20 mouse cellular contexts compared by ENCODE assay signal in genomic region chr9:95588070-95588469, GRCm38 (mm10). TPM values are rescaled to one million over a fixed set of nuclear protein-coding genes. Genes with fewer than 3 reads are reported as not detected.
DNase-seq lines count a peak whose midpoint lies in the region; ATAC-seq lines count a peak whose summit lies in the region.
"Had no signal": no experiment of that assay in that cellular context is flagged by ENCODE, and none has a peak within 500 bp of the region (broad histone marks: within the 10 kb centered on the region; RNA-seq: fewer than 3 reads in every experiment).

No protein-coding gene starts in this region.

- no peaks in the 10 kb centered on the region; the same call in 1 of the 2 replicates for H3K27me3 ChIP-seq in forebrain, embryonic 11.5 days (ENCODE audit: control insufficient read depth, insufficient read depth, low read length)
- no peaks in the 10 kb centered on the region for H3K27me3 ChIP-seq in forebrain, embryonic 15.5 days
- H3K27me3 ChIP-seq in liver, embryonic 12.5 days (replicated peaks), result peaks cover 5% of the 10 kb centered on the region; the same call in 1 of the 2 replicates
- 0 out of 2 replicates have a peak, but pooled peaks cover 7% of the 10 kb centered on the region for H3K27me3 ChIP-seq in embryonic facial prominence, embryonic 10.5 days (replicated peaks; ENCODE audit: low read depth, poor library complexity, severe bottlenecking)
- H3K27me3 ChIP-seq: heart, embryonic 13.5 days; Patski had no signal

- 90% methylated on average over 7 of the region's 7 CpGs for WGBS in forebrain, embryonic 11.5 days
- 95% methylated on average over 7 of the region's 7 CpGs for WGBS in forebrain, embryonic 15.5 days
- 78% methylated on average over 7 of the region's 7 CpGs for WGBS in liver, embryonic 12.5 days (ENCODE audit: insufficient replicate concordance)
- WGBS in embryonic facial prominence, embryonic 10.5 days, result 89% methylated on average over 7 of the region's 7 CpGs

- peak; percentile 56; the same call in 1 of the 2 replicates for ATAC-seq in forebrain, embryonic 11.5 days (replicated peaks; ENCODE audit: low FRiP score)
- ATAC-seq in forebrain, embryonic 15.5 days (replicated peaks), result no peak
- 0 out of 2 replicates have a peak, but pooled peaks have one; percentile 10 for ATAC-seq in liver, embryonic 12.5 days
- ATAC-seq: forebrain, embryonic 14.5 days; hindbrain, postnatal 0 days; Patski had no signal

- H3K4me2 ChIP-seq in forebrain, embryonic 11.5 days (ENCODE audit: low read depth, low read length, severe bottlenecking), result no peak overlapping the region
- H3K4me2 ChIP-seq in forebrain, embryonic 15.5 days (replicated peaks), result no peak overlapping the region
- no peak overlapping the region for H3K4me2 ChIP-seq in liver, embryonic 12.5 days
- H3K4me2 ChIP-seq: embryonic facial prominence, embryonic 13.5 days; heart, embryonic 13.5 days; hindbrain, embryonic 12.5 days had no signal

- H3K9me3 ChIP-seq in forebrain, embryonic 11.5 days (ENCODE audit: control insufficient read depth, low read length), result no peaks in the 10 kb centered on the region; the same call in 1 of the 2 replicates
- no peaks in the 10 kb centered on the region for H3K9me3 ChIP-seq in forebrain, embryonic 15.5 days
- H3K9me3 ChIP-seq in liver, embryonic 12.5 days (replicated peaks), result no peaks in the 10 kb centered on the region
- no peaks in the 10 kb centered on the region for H3K9me3 ChIP-seq in embryonic facial prominence, embryonic 10.5 days
- H3K9me3 ChIP-seq: embryonic facial prominence, embryonic 13.5 days; heart, embryonic 13.5 days; hindbrain, embryonic 12.5 days had no signal

- H3K9ac ChIP-seq in forebrain, embryonic 11.5 days (ENCODE audit: low read length), result no peak overlapping the region
- no peak overlapping the region for H3K9ac ChIP-seq in forebrain, embryonic 15.5 days (replicated peaks)
- H3K9ac ChIP-seq in liver, embryonic 12.5 days, result no peak overlapping the region
- H3K9ac ChIP-seq: embryonic facial prominence, embryonic 13.5 days; heart, embryonic 13.5 days; hindbrain, embryonic 12.5 days had no signal

- H3K27ac ChIP-seq in forebrain, embryonic 11.5 days (ENCODE audit: low read depth, low read length), result no peak overlapping the region
- H3K27ac ChIP-seq in forebrain, embryonic 15.5 days (replicated peaks), result no peak overlapping the region
- H3K27ac ChIP-seq in liver, embryonic 12.5 days, result no peak overlapping the region
- H3K27ac ChIP-seq in embryonic facial prominence, embryonic 10.5 days (replicated peaks), result no peak overlapping the region
- H3K27ac ChIP-seq: embryonic facial prominence, embryonic 13.5 days; heart, embryonic 13.5 days; hindbrain, embryonic 12.5 days; hindbrain, postnatal 0 days had no signal

- H3K36me3 ChIP-seq in forebrain, embryonic 11.5 days (ENCODE audit: control insufficient read depth, insufficient read depth, low read length), result no peaks in the 10 kb centered on the region
- H3K36me3 ChIP-seq in forebrain, embryonic 15.5 days, result no peaks in the 10 kb centered on the region
- no peaks in the 10 kb centered on the region for H3K36me3 ChIP-seq in liver, embryonic 12.5 days
- H3K36me3 ChIP-seq in embryonic facial prominence, embryonic 10.5 days (replicated peaks), result no peaks in the 10 kb centered on the region
- H3K36me3 ChIP-seq: embryonic facial prominence, embryonic 13.5 days; heart, embryonic 13.5 days; hindbrain, embryonic 12.5 days had no signal

- DNase-seq in forebrain, embryonic 11.5 days (ENCODE audit: low spot score), result no peak
- no peak for DNase-seq in liver
- peak; percentile 88 for DNase-seq in R1 (ENCODE audit: low read depth, low spot score)
- DNase-seq in embryonic facial prominence, embryonic 10.5 days (ENCODE audit: low spot score), result no peak
- no peak for DNase-seq in kidney, postnatal 36 days
- DNase-seq: adrenal gland, postnatal 10 days; cerebellum, adult 11 months; cerebellum, adult 9-10 months; cerebellum, postnatal 25 days; gastrocnemius, postnatal 14 days; heart, postnatal 36 days; kidney, adult 11 months had no signal

- H3K4me1 ChIP-seq in forebrain, embryonic 11.5 days (replicated peaks; ENCODE audit: control insufficient read depth, insufficient read depth, low read length), result no peaks in the 10 kb centered on the region
- no peaks in the 10 kb centered on the region for H3K4me1 ChIP-seq in forebrain, embryonic 15.5 days
- no peaks in the 10 kb centered on the region for H3K4me1 ChIP-seq in liver, embryonic 12.5 days
- 0 out of 2 replicates have a peak, but pooled peaks cover 3% of the 10 kb centered on the region for H3K4me1 ChIP-seq in embryonic facial prominence, embryonic 10.5 days
- H3K4me1 ChIP-seq: embryonic facial prominence, embryonic 13.5 days; heart, embryonic 13.5 days; hindbrain, embryonic 12.5 days had no signal

- no peak overlapping the region for H3K4me3 ChIP-seq in forebrain, embryonic 11.5 days (ENCODE audit: low read depth, low read length)
- no peak overlapping the region for H3K4me3 ChIP-seq in forebrain, embryonic 15.5 days
- no peak overlapping the region for H3K4me3 ChIP-seq in liver, embryonic 12.5 days
- no peak overlapping the region for H3K4me3 ChIP-seq in embryonic facial prominence, embryonic 10.5 days
- H3K4me3 ChIP-seq: embryonic facial prominence, embryonic 13.5 days; heart, embryonic 13.5 days; hindbrain, embryonic 12.5 days had no signal

RNA-seq across cellular contexts. Expression of gene Paqr9, which starts 28.6 kb away (rescaled TPM):
- polyA plus RNA-seq in forebrain, embryonic 11.5 days (2014; fragmentation: Nextera tagmentation; extraction: Ambion mirVana), result 0.27 and 0.41 TPM in 2 replicates
- polyA plus RNA-seq in forebrain, embryonic 15.5 days (2015; fragmentation: Nextera tagmentation; extraction: Ambion mirVana), result 2.9 and 3.2 TPM in 2 replicates
- 14.2 and 14.3 TPM in 2 replicates for polyA plus RNA-seq in liver, embryonic 12.5 days (2016; fragmentation: Nextera tagmentation; extraction: Ambion mirVana)
- 0.16 and 0.19 TPM in 2 replicates for polyA plus RNA-seq in embryonic facial prominence, embryonic 10.5 days (2016; fragmentation: Nextera tagmentation; extraction: Ambion mirVana)

RNA-seq across cellular contexts. Expression of gene Pcolce2, which starts 49.3 kb away (rescaled TPM):
- 3.2 and 3.6 TPM in 2 replicates for polyA plus RNA-seq in forebrain, embryonic 11.5 days (2014; fragmentation: Nextera tagmentation; extraction: Ambion mirVana)
- polyA plus RNA-seq in forebrain, embryonic 15.5 days (2015; fragmentation: Nextera tagmentation; extraction: Ambion mirVana), result 2.0 and 2.4 TPM in 2 replicates
- 10.1 and 12.1 TPM in 2 replicates for polyA plus RNA-seq in liver, embryonic 12.5 days (2016; fragmentation: Nextera tagmentation; extraction: Ambion mirVana)
- polyA plus RNA-seq in embryonic facial prominence, embryonic 10.5 days (2016; fragmentation: Nextera tagmentation; extraction: Ambion mirVana), result 4.5 and 5.5 TPM in 2 replicates
